Mouse (Mus musculus) MEL (cell line): ENCODE data around the gene Mblac1. TPM values are rescaled to one million over a fixed set of nuclear protein-coding genes. Genes with fewer than 3 reads are reported as not detected.

ENCODE experiments used
- DNase-seq: peaks from one replicate; pipeline ENCODE4 v3.0.0; 2011; ENCODE audit warnings: low read depth, low spot score
- H3K27ac ChIP-seq: 2 replicates; pipeline ENCODE4 v1.5.1; 2012; ENCODE audit warnings: low read depth, mild to moderate bottlenecking, control low read depth, low read length, moderate library complexity; ENCODE audit not compliant: control insufficient read depth
- H3K27me3 ChIP-seq, 2 experiments: fragments of 150-350 bp in 1 of 2; sonication (generic) in 1 of 2; 2 replicates each; pipeline ENCODE4 v1.6.1; 2012; ENCODE audit warnings: low read length in 2 of 2, mild to moderate bottlenecking in 2 of 2, improper control_type of control experiment in 1 of 2, moderate library complexity in 1 of 2; ENCODE audit not compliant: insufficient read depth in 2 of 2, control insufficient read depth in 1 of 2
- H3K36me3 ChIP-seq, 2 experiments: 2 replicates each; pipeline ENCODE4 v1.6.1; 2012 to 2014; ENCODE audit warnings: low read length in 2 of 2, improper control_type of control experiment in 1 of 2, inconsistent platforms in 1 of 2, mild to moderate bottlenecking in 1 of 2; ENCODE audit not compliant: insufficient read depth in 2 of 2, control insufficient read depth in 1 of 2
- H3K4me1 ChIP-seq, 2 experiments: fragments of 150-350 bp in 1 of 2; sonication (generic) in 1 of 2; 2 replicates each; pipeline ENCODE4 v1.6.1; 2012; ENCODE audit warnings: low read length in 2 of 2, improper control_type of control experiment in 1 of 2, mild to moderate bottlenecking in 1 of 2; ENCODE audit not compliant: insufficient read depth in 2 of 2, control insufficient read depth in 1 of 2
- H3K4me3 ChIP-seq, 2 experiments: fragments of 150-350 bp in 1 of 2; sonication (generic) in 1 of 2; 2 replicates each; pipeline ENCODE4 v1.5.1; 2012; ENCODE audit warnings: low read depth in 2 of 2, low read length in 2 of 2, mild to moderate bottlenecking in 2 of 2, moderate library complexity in 2 of 2, control low read depth in 1 of 2, improper control_type of control experiment in 1 of 2; ENCODE audit not compliant: control insufficient read depth in 1 of 2, insufficient read depth in 1 of 2
- H3K79me2 ChIP-seq: 2 replicates; pipeline ENCODE4 v1.6.1; 2012; ENCODE audit warnings: mild to moderate bottlenecking, low read length, moderate library complexity; ENCODE audit not compliant: control insufficient read depth, poor library complexity, insufficient read depth
- H3K9ac ChIP-seq: 2 replicates; pipeline ENCODE4 v1.6.1; 2012; ENCODE audit warnings: low read depth, mild to moderate bottlenecking, control low read depth, low read length, moderate library complexity; ENCODE audit not compliant: control insufficient read depth, poor library complexity, severe bottlenecking
- H3K9me3 ChIP-seq: fragments of 150-350 bp; sonication (generic); replicated peaks from 2 replicates; pipeline ENCODE4 v1.6.1; 2012; ENCODE audit warnings: mild to moderate bottlenecking, low read length, improper control_type of control experiment, moderate library complexity; ENCODE audit not compliant: insufficient read depth
- BHLHE40 ChIP-seq: IDR thresholded peaks from 2 replicates; pipeline ENCODE4 v1.6.1; 2012; ENCODE audit warnings: low read depth, mild to moderate bottlenecking, inconsistent platforms, low read length, improper control_type of control experiment, borderline replicate concordance
- CHD1 ChIP-seq: IDR thresholded peaks from 2 replicates; pipeline ENCODE4 v1.6.1; 2012; ENCODE audit warnings: low read depth, mild to moderate bottlenecking, inconsistent platforms, low read length, improper control_type of control experiment
- CHD2 ChIP-seq: IDR thresholded peaks from 2 replicates; pipeline ENCODE4 v1.6.1; 2011; ENCODE audit warnings: low read length, improper control_type of control experiment
- CTCF ChIP-seq, 3 experiments: IDR thresholded peaks in 2 of 3; conservative IDR thresholded peaks in 1 of 3; 2 replicates each; pipeline ENCODE4 v1.5.1; 2011 to 2012; ENCODE audit warnings: low read length in 3 of 3, low read depth in 2 of 3, mild to moderate bottlenecking in 2 of 3, improper control_type of control experiment in 1 of 3, inconsistent platforms in 1 of 3, mixed read lengths in 1 of 3, moderate library complexity in 1 of 3; ENCODE audit not compliant: control insufficient read depth in 1 of 3, insufficient read depth in 1 of 3, poor library complexity in 1 of 3, severe bottlenecking in 1 of 3
- E2F4 ChIP-seq: IDR thresholded peaks from 2 replicates; pipeline ENCODE4 v1.6.1; 2011; ENCODE audit warnings: low read depth, low read length, improper control_type of control experiment, borderline replicate concordance
- ELF1 ChIP-seq: IDR thresholded peaks from 2 replicates; pipeline ENCODE4 v1.6.1; 2014; ENCODE audit warnings: low read depth, mild to moderate bottlenecking, inconsistent platforms, low read length, improper control_type of control experiment, moderate library complexity
- EP300 ChIP-seq, 2 experiments: IDR thresholded peaks; 2 replicates each; pipeline ENCODE4 v1.6.1; 2011; ENCODE audit warnings: improper control_type of control experiment in 2 of 2, low read length in 2 of 2, low read depth in 1 of 2, mild to moderate bottlenecking in 1 of 2
- ETS1 ChIP-seq: IDR thresholded peaks from 2 replicates; pipeline ENCODE4 v1.6.1; 2012; ENCODE audit warnings: low read depth, mild to moderate bottlenecking, inconsistent platforms, low read length, improper control_type of control experiment, moderate library complexity
- GABPA ChIP-seq: IDR thresholded peaks from 2 replicates; pipeline ENCODE4 v1.6.1; 2012; ENCODE audit warnings: low read depth, mild to moderate bottlenecking, inconsistent platforms, low read length, improper control_type of control experiment, moderate library complexity
- GATA1 ChIP-seq: IDR thresholded peaks from 2 replicates; pipeline ENCODE4 v1.6.1; 2011; ENCODE audit warnings: low read depth, low read length, improper control_type of control experiment
- HCFC1 ChIP-seq: IDR thresholded peaks from 2 replicates; pipeline ENCODE4 v1.6.1; 2012; ENCODE audit warnings: low read depth, mild to moderate bottlenecking, inconsistent platforms, low read length, improper control_type of control experiment, moderate library complexity
- JUND ChIP-seq: IDR thresholded peaks from 2 replicates; pipeline ENCODE4 v1.6.1; 2011; ENCODE audit warnings: low read depth, mild to moderate bottlenecking, improper control_type of control experiment, low read length
- MAFK ChIP-seq: IDR thresholded peaks from 2 replicates; pipeline ENCODE4 v1.6.1; 2011; ENCODE audit warnings: low read depth, mild to moderate bottlenecking, low read length, improper control_type of control experiment, borderline replicate concordance
- MAX ChIP-seq: IDR thresholded peaks from 2 replicates; pipeline ENCODE4 v1.6.1; 2011; ENCODE audit warnings: low read length, improper control_type of control experiment
- MAZ ChIP-seq: IDR thresholded peaks from 2 replicates; pipeline ENCODE4 v1.6.1; 2012; ENCODE audit warnings: low read depth, mild to moderate bottlenecking, inconsistent platforms, low read length, improper control_type of control experiment
- MXI1 ChIP-seq: IDR thresholded peaks from 2 replicates; pipeline ENCODE4 v1.6.1; 2011; ENCODE audit warnings: mild to moderate bottlenecking, low read depth, low read length, improper control_type of control experiment
- MYB ChIP-seq: IDR thresholded peaks from 2 replicates; pipeline ENCODE4 v1.6.1; 2011; ENCODE audit warnings: mild to moderate bottlenecking, low read depth, low read length, improper control_type of control experiment
- MYC ChIP-seq: IDR thresholded peaks from 2 replicates; pipeline ENCODE4 v1.6.1; 2011; ENCODE audit warnings: low read depth, mild to moderate bottlenecking, low read length, improper control_type of control experiment, moderate library complexity
- NELFE ChIP-seq: IDR thresholded peaks from 2 replicates; pipeline ENCODE4 v1.6.1; 2011; ENCODE audit warnings: low read depth, low read length, improper control_type of control experiment
- NRF1 ChIP-seq: IDR thresholded peaks from 2 replicates; pipeline ENCODE4 v1.6.1; 2014; ENCODE audit warnings: low read depth, mild to moderate bottlenecking, inconsistent platforms, low read length, improper control_type of control experiment, moderate library complexity; ENCODE audit not compliant: poor library complexity, insufficient read depth, severe bottlenecking
- POLR2A ChIP-seq, 2 experiments: IDR thresholded peaks; 2 replicates each; pipeline ENCODE4 v1.6.1; 2011 to 2012; ENCODE audit warnings: low read length in 2 of 2, mild to moderate bottlenecking in 2 of 2, control low read depth in 1 of 2, improper control_type of control experiment in 1 of 2, low read depth in 1 of 2, moderate library complexity in 1 of 2; ENCODE audit not compliant: control insufficient read depth in 1 of 2, insufficient read depth in 1 of 2, poor library complexity in 1 of 2
- POLR2AphosphoS2 ChIP-seq: IDR thresholded peaks from 2 replicates; pipeline ENCODE4 v1.6.1; 2011; ENCODE audit warnings: low read length, improper control_type of control experiment
- POLR2AphosphoS5 ChIP-seq: IDR thresholded peaks from 2 replicates; pipeline ENCODE4 v1.6.1; 2012; ENCODE audit warnings: low read depth, borderline replicate concordance, mild to moderate bottlenecking, inconsistent platforms, low read length, moderate library complexity, mixed read lengths
- RCOR1 ChIP-seq: IDR thresholded peaks from 2 replicates; pipeline ENCODE4 v1.6.1; 2012; ENCODE audit warnings: low read depth, mild to moderate bottlenecking, inconsistent platforms, low read length, improper control_type of control experiment
- SIN3A ChIP-seq: IDR thresholded peaks from 2 replicates; pipeline ENCODE4 v1.6.1; 2012; ENCODE audit warnings: low read length, improper control_type of control experiment, inconsistent platforms
- SMC3 ChIP-seq: IDR thresholded peaks from 2 replicates; pipeline ENCODE4 v1.6.1; 2011; ENCODE audit warnings: low read depth, low read length, improper control_type of control experiment
- TAL1 ChIP-seq: IDR thresholded peaks from 2 replicates; pipeline ENCODE4 v1.6.1; 2012; ENCODE audit warnings: mild to moderate bottlenecking, inconsistent platforms, low read length, moderate library complexity, mixed read lengths
- TBP ChIP-seq: IDR thresholded peaks from 2 replicates; pipeline ENCODE4 v1.8.0; 2011; ENCODE audit warnings: low read depth, low read length, improper control_type of control experiment
- TCF12 ChIP-seq: IDR thresholded peaks from 2 replicates; pipeline ENCODE4 v1.6.1; 2014; ENCODE audit warnings: low read depth, mild to moderate bottlenecking, inconsistent platforms, low read length, improper control_type of control experiment, moderate library complexity
- UBTF ChIP-seq: IDR thresholded peaks from 2 replicates; pipeline ENCODE4 v1.6.1; 2012; ENCODE audit warnings: low read depth, mild to moderate bottlenecking, inconsistent platforms, low read length, improper control_type of control experiment, moderate library complexity, borderline replicate concordance; ENCODE audit not compliant: insufficient read depth
- USF1 ChIP-seq: IDR thresholded peaks from 2 replicates; pipeline ENCODE4 v1.6.1; 2014; ENCODE audit warnings: low read depth, mild to moderate bottlenecking, inconsistent platforms, low read length, improper control_type of control experiment, moderate library complexity
- USF2 ChIP-seq, 2 experiments: IDR thresholded peaks; 2 replicates each; pipeline ENCODE4 v1.6.1; 2011 to 2012; ENCODE audit warnings: improper control_type of control experiment in 2 of 2, low read length in 2 of 2, borderline replicate concordance in 1 of 2, inconsistent platforms in 1 of 2, low read depth in 1 of 2, mild to moderate bottlenecking in 1 of 2; ENCODE audit not compliant: insufficient read depth in 1 of 2
- ZC3H11A ChIP-seq: IDR thresholded peaks from 2 replicates; pipeline ENCODE4 v1.6.1; 2012; ENCODE audit warnings: low read depth, mild to moderate bottlenecking, inconsistent platforms, low read length, improper control_type of control experiment
- ZKSCAN1 ChIP-seq: IDR thresholded peaks from 2 replicates; pipeline ENCODE4 v1.6.1; 2012; ENCODE audit warnings: low read depth, mild to moderate bottlenecking, inconsistent platforms, low read length, improper control_type of control experiment, moderate library complexity
- ZMIZ1 ChIP-seq: IDR thresholded peaks from 2 replicates; pipeline ENCODE4 v1.6.1; 2012; ENCODE audit warnings: low read depth, mild to moderate bottlenecking, inconsistent platforms, low read length, improper control_type of control experiment, moderate library complexity
- ZNF384 ChIP-seq: IDR thresholded peaks from 2 replicates; pipeline ENCODE4 v1.6.1; 2012; ENCODE audit warnings: low read depth, mild to moderate bottlenecking, inconsistent platforms, low read length, improper control_type of control experiment
- polyA plus RNA-seq, 2 experiments: library from polyadenylated mRNA; stranded (reverse) in 1 of 2; unstranded in 1 of 2; fragments of >175 nt in 1 of 2; fragments of >200 nt in 1 of 2; gene quantifications; 2 replicates each; pipeline versions ENCODE4 v1.2.1 to v1.2.4; 2012; ENCODE audit warnings: low replicate concordance in 2 of 2, low read depth in 1 of 2; ENCODE audit not compliant: insufficient read length in 2 of 2, insufficient read depth in 1 of 2, missing spikeins in 1 of 2
- total RNA-seq: library from RNA; depleted of rRNA; stranded (reverse); fragments of 300-350 nt; gene quantifications from 2 replicates; pipeline ENCODE4 v1.2.3, GENCODE M21; 2012

Mblac1 gene
- total and polyA plus RNA-seq, 3 experiments, result 5.0 to 5.7 TPM; not detected in 1

GRCm38 (mm10) chr5:138155443-138155976 is 38.6 kb upstream of the Mblac1 start, which contains the start of gene Zfp113:
Gene Zfp113 (minus strand): TSS chr5:138155744.
- Histone ChIP-seq H3K36me3 (peaks cover 0 to 3% of the 10 kb centered on the region in 2 experiments; a peak in 3 of 4 replicates), H3K4me1 (peaks cover 0 to 4% of the 10 kb centered on the region in 2 experiments; a peak in 1 of 4 replicates), H3K27me3 (no peaks in the 10 kb centered on the region), H3K4me3 (peak within 1 kb of the TSS; percentile 79 to 96), H3K9me3 (no peaks in the 10 kb centered on the region), H3K79me2 (peaks cover 5% of the 10 kb centered on the region), H3K9ac (peak within 1 kb of the TSS; percentile 90), H3K27ac (peak within 1 kb of the TSS; percentile 70)
- peak; percentile 98 for DNase-seq
- TF ChIP-seq SMC3, result peak; percentile 90
- TF ChIP-seq E2F4, result no peak
- TF ChIP-seq MAFK, result no peak
- TF ChIP-seq ELF1, result peak; percentile 87
- TF ChIP-seq MAX, result peak; percentile 55; the same call in 1 of the 2 replicates
- peak; percentile 97 for TF ChIP-seq MAZ
- 0 out of 2 replicates have a peak, but pooled peaks have one; percentile 34 for TF ChIP-seq RCOR1
- peak in 1 of 2 experiments; percentile 40; a peak in 1 of 4 replicates for TF ChIP-seq EP300 (IDR thresholded peaks at IDR 0.05; ENCODE audit: low read depth in 1 of 2, low read length in 2 of 2)
- TF ChIP-seq TBP, result peak; percentile 86
- TF ChIP-seq TCF12, result peak; percentile 56; the same call in 1 of the 2 replicates
- no peak for TF ChIP-seq CHD2
- no peak for TF ChIP-seq UBTF
- peak; percentile 70; the same call in 1 of the 2 replicates for TF ChIP-seq GABPA
- no peak for TF ChIP-seq CHD1
- no peak for TF ChIP-seq MYB
- TF ChIP-seq SIN3A, result peak; percentile 99
- TF ChIP-seq HCFC1, result peak; percentile 97
- no peak for TF ChIP-seq USF2 (IDR thresholded peaks at IDR 0.05; ENCODE audit: borderline replicate concordance in 1 of 2, insufficient read depth in 1 of 2, low read depth in 1 of 2, low read length in 2 of 2)
- TF ChIP-seq USF1, result no peak; the same call in 1 of the 2 replicates
- peak; percentile 68; the same call in 1 of the 2 replicates for TF ChIP-seq ETS1
- TF ChIP-seq JUND, result no peak
- no peak for TF ChIP-seq TAL1
- peak; percentile 32; the same call in 1 of the 2 replicates for TF ChIP-seq ZNF384
- TF ChIP-seq MXI1, result peak; percentile 95
- TF ChIP-seq BHLHE40, result no peak
- TF ChIP-seq NRF1, result peak; percentile 45; the same call in 1 of the 2 replicates
- no peak for TF ChIP-seq ZKSCAN1
- peak; percentile 85 to 97 (median 86) for TF ChIP-seq CTCF (IDR thresholded peaks at IDR 0.05 in 2 of 3, conservative IDR thresholded peaks at IDR 0.05 in 1 of 3; ENCODE audit: control insufficient read depth in 1 of 3, insufficient read depth in 1 of 3, low read depth in 2 of 3, low read length in 3 of 3, poor library complexity in 1 of 3, severe bottlenecking in 1 of 3)
- peak; percentile 39; the same call in 1 of the 2 replicates for TF ChIP-seq ZC3H11A
- TF ChIP-seq POLR2A (IDR thresholded peaks at IDR 0.05; ENCODE audit: control insufficient read depth in 1 of 2, insufficient read depth in 1 of 2, low read depth in 1 of 2, low read length in 2 of 2, poor library complexity in 1 of 2), result peak; percentile 43 to 86; a peak in 2 of 4 replicates
- TF ChIP-seq MYC, result peak; percentile 82; the same call in 1 of the 2 replicates
- no peak for TF ChIP-seq GATA1
- peak; percentile 89 for TF ChIP-seq NELFE
- TF ChIP-seq POLR2AphosphoS5, result no peak
- TF ChIP-seq ZMIZ1, result 0 out of 2 replicates have a peak, but pooled peaks have one; percentile 59
- peak; percentile 60; the same call in 1 of the 2 replicates for TF ChIP-seq POLR2AphosphoS2
